In genomic region chr16:23985467-23985861, GRCm38 (mm10) we compare ENCODE assay signal across 8 mouse cellular contexts. TPM values are rescaled to one million over a fixed set of nuclear protein-coding genes. Genes with fewer than 3 reads are reported as not detected.
DNase-seq lines count a peak whose midpoint lies in the region; ATAC-seq lines count a peak whose summit lies in the region.

No protein-coding gene starts in this region.

- peaks cover 67% of the 10 kb centered on the region for H3K4me1 ChIP-seq in liver, embryonic 12.5 days
- H3K4me1 ChIP-seq in neural tube, embryonic 15.5 days, result peaks cover 73% of the 10 kb centered on the region

- peak; percentile 5 for ATAC-seq in CD4-positive, CD25-positive, alpha-beta regulatory T cell, adult 4 months
- ATAC-seq in liver, embryonic 12.5 days, result no peak
- ATAC-seq in neural tube, embryonic 15.5 days (ENCODE audit: low FRiP score), result no peak

- H3K27ac ChIP-seq in liver, embryonic 12.5 days, result no peak overlapping the region
- no peak overlapping the region for H3K27ac ChIP-seq in neural tube, embryonic 15.5 days (replicated peaks)

- H3K36me3 ChIP-seq in liver, embryonic 12.5 days, result no peaks in the 10 kb centered on the region
- no peaks in the 10 kb centered on the region for H3K36me3 ChIP-seq in neural tube, embryonic 15.5 days

- no peak overlapping the region for H3K4me3 ChIP-seq in liver, embryonic 12.5 days
- 0 out of 2 replicates have a peak overlapping the region, but pooled peaks have one; percentile 34 for H3K4me3 ChIP-seq in neural tube, embryonic 15.5 days (replicated peaks)

- peaks cover 97% of the 10 kb centered on the region for H3K27me3 ChIP-seq in liver, embryonic 12.5 days (replicated peaks)
- peaks cover 13% of the 10 kb centered on the region for H3K27me3 ChIP-seq in neural tube, embryonic 15.5 days (replicated peaks)

- DNase-seq in gastrocnemius, postnatal 10 days, result peak; percentile 69
- DNase-seq in gastrocnemius, adult 8-10 months (ENCODE audit: low spot score in 2 of 2), result no peak
- DNase-seq in cerebellum, postnatal 36 days, result peak; percentile 63 to 65
- DNase-seq in heart, postnatal 36 days, result peak; percentile 64 to 67
- no peak for DNase-seq in frontal cortex, postnatal 14 days (ENCODE audit: low spot score in 2 of 2)

- WGBS in liver, embryonic 12.5 days (ENCODE audit: insufficient replicate concordance), result 1% methylated on average over 6 of the region's 6 CpGs
- 3% methylated on average over 6 of the region's 6 CpGs for WGBS in neural tube, embryonic 15.5 days

- H3K4me2 ChIP-seq in liver, embryonic 12.5 days, result peak overlapping the region; percentile 67; the same call in 1 of the 2 replicates
- H3K4me2 ChIP-seq in neural tube, embryonic 15.5 days, result peak overlapping the region; percentile 94

- no peak overlapping the region for H3K9ac ChIP-seq in liver, embryonic 12.5 days
- H3K9ac ChIP-seq in neural tube, embryonic 15.5 days (replicated peaks), result no peak overlapping the region

- H3K9me3 ChIP-seq in liver, embryonic 12.5 days (replicated peaks), result no peaks in the 10 kb centered on the region
- no peaks in the 10 kb centered on the region for H3K9me3 ChIP-seq in neural tube, embryonic 15.5 days (replicated peaks)

- intact Hi-C loops in heart, postnatal 36 days (cut with DNase I), result loop anchor here (5.0 to 10.0 kb wide), 5 partner anchors 297 to 902 kb away; no protein-coding TSS in a partner anchor

RNA-seq across cellular contexts. Expression of gene Gm37419, which starts 2.8 kb away (rescaled TPM):
- not detected for total RNA-seq in gastrocnemius, postnatal 10 days (2021)
- total RNA-seq in gastrocnemius, adult 8-10 months (2022), result not detected
- polyA plus RNA-seq in CD4-positive, CD25-positive, alpha-beta regulatory T cell, adult 4 months (2017; shearing (Covaris generic)), result not detected
- total RNA-seq in heart, postnatal 36 days (2021), result not detected
- polyA plus RNA-seq in liver, embryonic 12.5 days (2016; fragmentation: Nextera tagmentation; extraction: Ambion mirVana), result not detected in 2 replicates
- polyA plus RNA-seq in neural tube, embryonic 15.5 days (2015; fragmentation: Nextera tagmentation; extraction: Ambion mirVana), result not detected in 2 replicates

RNA-seq across cellular contexts. Expression of gene Bcl6, which starts 3.2 kb away (rescaled TPM):
- total RNA-seq in gastrocnemius, postnatal 10 days (2021), result 10 to 100 TPM; 24.1 to 31.2 TPM
- 10 to 100 TPM; 43.6 to 72.2 (median 55.8) TPM for total RNA-seq in gastrocnemius, adult 8-10 months (2022)
- polyA plus RNA-seq in CD4-positive, CD25-positive, alpha-beta regulatory T cell, adult 4 months (2017; shearing (Covaris generic)), result 10 to 100 TPM in 1 of 2 experiments, 1 to 10 TPM in 1; 6.2 to 23.8 TPM
- total RNA-seq in heart, postnatal 36 days (2021), result 10 to 100 TPM; 14.6 to 18.5 TPM
- polyA plus RNA-seq in liver, embryonic 12.5 days (2016; fragmentation: Nextera tagmentation; extraction: Ambion mirVana), result 0.12 and 0.19 TPM in 2 replicates
- polyA plus RNA-seq in neural tube, embryonic 15.5 days (2015; fragmentation: Nextera tagmentation; extraction: Ambion mirVana), result 0.84 and 1.3 TPM in 2 replicates

RNA-seq across cellular contexts. Expression of gene Rtp2, which starts 53.3 kb away (rescaled TPM):
- not detected for total RNA-seq in gastrocnemius, postnatal 10 days (2021)
- not detected for total RNA-seq in gastrocnemius, adult 8-10 months (2022)
- polyA plus RNA-seq in CD4-positive, CD25-positive, alpha-beta regulatory T cell, adult 4 months (2017; shearing (Covaris generic)), result under 1 TPM; 0.13 to 0.33 TPM
- total RNA-seq in heart, postnatal 36 days (2021), result not detected
- not detected in 2 replicates for polyA plus RNA-seq in liver, embryonic 12.5 days (2016; fragmentation: Nextera tagmentation; extraction: Ambion mirVana)
- not detected in 2 replicates for polyA plus RNA-seq in neural tube, embryonic 15.5 days (2015; fragmentation: Nextera tagmentation; extraction: Ambion mirVana)

Comparison
In these comparisons a context has a peak if more than half of its experiments do, and no peak if none do; other contexts are left out.
1. DNase-seq: peak in gastrocnemius, postnatal 10 days (single experiment), cerebellum, postnatal 36 days (2 of 2) and heart, postnatal 36 days (2 of 2); none in gastrocnemius, adult 8-10 months (0 of 2) and frontal cortex, postnatal 14 days (0 of 2).